Mouse (Mus musculus): Measurements from ENCODE around the gene Pomt1.

Pomt1 gene

DNA sequence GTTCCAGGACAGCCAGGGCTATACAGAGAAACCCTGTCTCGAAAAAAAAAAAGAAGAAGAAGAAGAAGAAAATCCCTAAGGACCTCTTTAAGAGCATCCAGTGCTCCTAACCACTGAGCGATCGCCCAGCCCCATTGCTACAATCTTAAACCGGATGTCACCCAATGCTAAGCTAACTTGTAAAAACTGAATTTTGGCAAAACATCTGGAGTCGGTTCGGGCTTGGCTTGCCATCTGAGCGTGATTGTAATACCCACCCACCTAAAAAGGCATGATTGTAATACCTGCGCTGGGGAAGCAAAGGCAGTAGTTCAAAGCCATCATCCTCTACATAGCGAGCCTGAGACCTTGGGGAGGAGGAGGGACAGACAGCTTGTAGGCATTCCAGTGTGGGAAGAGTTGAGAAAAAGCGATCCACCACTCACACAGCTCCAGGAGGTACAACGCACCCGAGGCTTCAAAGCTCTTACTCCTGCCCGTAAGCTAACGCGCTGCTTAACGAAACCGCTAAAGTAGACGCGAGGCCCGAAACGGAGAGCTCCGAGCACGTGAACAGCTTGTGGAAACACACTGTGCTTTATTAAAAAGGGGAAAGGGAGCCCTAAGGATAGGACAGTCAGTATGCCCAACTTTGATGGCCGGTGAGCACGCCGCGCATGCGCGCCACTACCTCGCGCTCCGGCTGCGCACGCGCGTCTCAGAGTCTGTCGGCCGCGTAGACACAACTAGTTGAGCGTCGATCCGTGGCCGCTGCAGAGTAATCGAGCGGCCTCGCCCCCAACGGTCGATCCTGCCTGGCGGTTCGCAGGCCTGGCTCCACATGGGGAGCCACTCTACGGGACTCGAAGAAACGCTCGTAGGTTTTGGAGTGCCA, at the start of gene Pomt1:
Pomt1 (plus strand) TSS at position 705 of the 874 bp plus-strand sequence.
- DNase-seq (ENCODE audit: low spot score), result peak; percentile 66

DNA sequence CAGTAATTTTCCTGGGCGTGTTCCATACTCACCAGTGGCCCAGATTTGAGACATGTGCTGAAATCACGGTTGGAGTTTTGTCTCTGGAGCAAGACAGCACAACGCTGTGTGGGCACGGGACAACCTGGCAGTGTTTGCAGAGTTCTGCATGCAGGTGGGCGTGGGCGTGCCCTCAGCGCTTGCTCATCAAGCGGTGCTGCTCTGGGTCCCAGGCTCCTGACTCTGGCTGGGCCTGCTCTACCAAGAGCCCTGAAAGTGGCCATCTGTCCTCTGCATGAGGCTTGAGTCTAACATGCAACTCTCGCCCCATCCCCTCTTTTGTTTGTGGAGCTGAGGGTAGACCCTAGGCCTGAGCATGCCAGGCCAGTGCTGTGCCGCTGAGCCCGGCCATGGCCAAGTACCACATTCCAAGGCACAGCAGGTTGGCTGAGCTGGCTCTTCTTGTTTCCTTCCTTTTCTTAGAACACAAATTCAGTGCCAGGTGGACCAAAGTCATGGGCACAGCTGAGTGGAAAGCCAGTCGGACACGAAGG, 49.3 kb upstream of the Pomt1 start:
- DNase-seq (ENCODE audit: low spot score), result no peak

GRCm38 (mm10) chr2:32187649-32188048, 48.7 kb upstream of the Pomt1 start:
- no peak for DNase-seq (ENCODE audit: low spot score)

- DNase-seq (ENCODE audit: low spot score), result no peak
Measured at GRCm38 (mm10) chr2:32189060-32189681, 47.2 kb upstream of the Pomt1 start.

DNA sequence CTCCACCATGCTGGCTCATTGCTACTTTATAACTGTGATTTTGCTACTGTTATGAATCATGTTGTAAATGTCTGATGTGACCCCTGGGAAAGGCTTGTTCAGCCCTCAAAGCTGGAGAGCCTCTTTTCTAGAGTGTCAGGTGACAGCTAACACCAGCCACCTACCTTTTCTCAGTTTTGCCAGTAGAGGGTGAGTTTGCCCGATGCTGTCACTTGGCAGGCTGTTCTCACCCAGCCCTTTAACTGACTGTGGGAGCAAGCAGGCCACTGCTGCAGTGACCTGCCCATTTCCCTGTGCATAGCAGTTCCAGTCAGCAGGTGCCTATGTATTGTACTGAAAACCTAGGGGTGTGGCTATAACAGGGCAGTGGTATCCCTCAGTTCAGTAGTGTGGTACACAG, 45.8 kb upstream of the Pomt1 start:
- DNase-seq (ENCODE audit: low spot score), result no peak

GRCm38 (mm10) chr2:32191872-32192507, 44.4 kb upstream of the Pomt1 start:
- DNase-seq (ENCODE audit: low spot score), result no peak

GRCm38 (mm10) chr2:32198977-32199376, 37.4 kb upstream of the Pomt1 start:
- DNase-seq (ENCODE audit: low spot score), result no peak

DNA sequence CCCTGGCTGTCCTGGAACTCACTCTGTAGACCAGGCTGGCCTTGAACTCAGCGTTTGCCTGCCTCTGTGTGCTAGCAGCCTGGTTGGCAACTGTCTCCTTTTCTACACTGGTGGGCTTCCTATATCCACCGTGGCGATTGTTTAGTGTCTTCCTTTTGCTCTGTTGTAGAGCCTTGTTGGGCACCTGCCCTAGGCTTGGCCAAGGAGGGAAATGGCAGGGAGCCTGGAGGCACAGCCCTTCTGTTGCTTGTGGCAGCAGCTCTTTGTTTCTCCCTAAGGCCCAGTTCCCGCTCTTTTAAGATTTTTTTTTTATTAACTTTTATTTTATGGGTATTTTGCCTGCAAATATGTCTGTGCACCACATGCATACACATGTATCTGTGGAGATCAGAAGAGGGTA, 36.4 kb upstream of the Pomt1 start:
- no peak for DNase-seq (ENCODE audit: low spot score)

DNA sequence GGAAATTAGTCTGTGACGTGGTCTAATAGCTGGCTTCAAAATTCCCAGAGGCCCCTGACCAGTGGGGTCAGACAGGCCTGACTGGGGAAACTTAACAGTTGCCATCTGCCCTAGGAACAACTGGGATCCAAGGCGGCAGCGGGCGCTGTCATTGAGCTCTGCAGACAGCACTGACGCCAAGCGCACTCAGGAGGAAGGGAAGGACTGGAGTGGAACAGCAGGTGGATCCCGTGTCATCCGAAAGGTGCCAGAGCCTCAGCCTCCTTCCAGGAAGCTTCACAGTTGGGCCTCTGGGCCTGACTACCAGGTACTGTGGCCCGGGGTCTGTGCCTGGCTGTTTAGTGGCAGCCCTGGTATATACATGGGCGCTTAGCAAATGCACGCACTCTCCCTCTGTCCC, 35.7 kb upstream of the Pomt1 start:
- no peak for DNase-seq (ENCODE audit: low spot score)

DNA sequence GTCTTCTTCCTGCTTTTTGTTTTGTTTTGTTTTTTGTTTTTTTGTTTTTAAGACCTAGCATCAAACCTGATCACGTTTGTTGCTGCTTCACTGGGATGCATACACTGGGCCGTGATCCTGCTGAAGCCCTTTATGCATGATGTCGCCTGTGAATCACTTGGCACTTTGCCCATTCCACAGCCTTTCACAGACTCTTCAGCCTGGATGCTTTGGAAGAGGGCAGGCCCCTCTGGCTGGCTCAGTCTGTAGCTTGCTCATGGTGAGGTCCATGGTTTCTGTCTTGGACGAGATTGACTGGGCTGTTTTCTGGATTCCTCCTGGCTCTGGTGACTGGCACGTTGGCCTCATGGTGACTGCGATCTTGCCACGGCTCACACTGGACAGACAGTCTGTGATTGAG, 34.9 kb upstream of the Pomt1 start:
- no peak for DNase-seq (ENCODE audit: low spot score)

GRCm38 (mm10) chr2:32203853-32204252, 32.5 kb upstream of the Pomt1 start:
- DNase-seq (ENCODE audit: low spot score), result no peak

DNA sequence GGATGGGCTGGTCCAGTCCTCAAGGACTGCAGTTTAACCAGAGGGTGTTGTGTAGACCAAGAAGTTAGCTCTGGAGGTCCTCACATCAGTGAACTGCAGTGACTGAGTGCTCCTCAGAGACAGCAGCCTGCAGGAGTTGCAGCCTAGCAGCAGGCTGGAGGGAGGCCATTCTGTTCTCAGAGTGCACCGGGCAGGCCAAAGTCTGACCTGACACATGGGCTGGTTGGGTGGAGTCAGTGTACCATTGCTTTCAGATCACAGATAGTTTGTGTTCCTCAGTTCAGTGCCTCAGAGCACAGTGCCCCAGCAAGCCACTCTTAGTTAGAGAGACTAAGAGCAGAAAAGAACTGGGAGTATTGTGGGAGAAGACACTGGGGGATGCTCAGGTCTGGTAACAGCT, 28.7 kb upstream of the Pomt1 start:
- no peak for DNase-seq (ENCODE audit: low spot score)

DNA sequence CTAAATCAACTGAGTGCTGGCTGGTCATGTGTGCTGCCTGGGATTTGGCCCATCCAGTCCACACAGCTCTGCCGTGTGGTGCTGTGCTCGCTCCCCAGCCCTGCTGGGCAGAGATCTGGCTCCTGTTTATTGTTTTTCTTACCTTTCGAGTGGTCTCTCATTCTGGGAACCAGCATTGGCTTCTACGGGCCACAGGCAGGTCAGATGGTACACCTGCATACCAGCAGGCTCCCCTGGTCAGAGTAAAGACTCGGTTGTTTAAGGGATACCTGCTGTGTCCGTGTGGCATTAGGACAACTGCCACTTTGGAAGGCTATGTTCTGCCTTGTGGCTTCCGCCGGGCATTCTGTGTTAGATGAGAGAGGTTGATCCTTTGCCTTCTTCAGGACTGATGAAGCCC, 24.7 kb upstream of the Pomt1 start:
- DNase-seq (ENCODE audit: low spot score), result no peak

GRCm38 (mm10) chr2:32213000-32213399, 23.4 kb upstream of the Pomt1 start:
- no peak for DNase-seq (ENCODE audit: low spot score)

DNA sequence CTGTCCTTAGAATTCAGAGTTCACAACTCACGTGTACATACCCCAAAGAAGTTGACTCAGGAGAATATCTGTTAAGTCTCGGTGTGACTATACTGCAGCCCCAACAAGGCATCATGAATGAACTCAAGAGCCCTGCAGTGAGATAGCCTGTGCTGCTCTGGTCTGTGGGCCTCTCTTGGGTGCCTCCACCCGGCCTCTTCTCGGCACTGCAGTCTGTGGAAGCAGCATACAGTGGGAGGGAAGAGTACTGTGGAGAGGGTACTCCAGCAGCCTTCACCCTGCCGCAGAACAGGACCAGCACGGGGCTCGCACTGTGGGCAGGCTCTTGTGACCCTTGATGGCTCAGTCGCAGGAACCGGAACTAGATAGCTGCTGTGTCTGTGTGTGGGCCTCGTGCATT, 20.8 kb upstream of the Pomt1 start:
- DNase-seq (ENCODE audit: low spot score), result no peak

GRCm38 (mm10) chr2:32216506-32216905, 19.9 kb upstream of the Pomt1 start:
- no peak for DNase-seq (ENCODE audit: low spot score)

DNA sequence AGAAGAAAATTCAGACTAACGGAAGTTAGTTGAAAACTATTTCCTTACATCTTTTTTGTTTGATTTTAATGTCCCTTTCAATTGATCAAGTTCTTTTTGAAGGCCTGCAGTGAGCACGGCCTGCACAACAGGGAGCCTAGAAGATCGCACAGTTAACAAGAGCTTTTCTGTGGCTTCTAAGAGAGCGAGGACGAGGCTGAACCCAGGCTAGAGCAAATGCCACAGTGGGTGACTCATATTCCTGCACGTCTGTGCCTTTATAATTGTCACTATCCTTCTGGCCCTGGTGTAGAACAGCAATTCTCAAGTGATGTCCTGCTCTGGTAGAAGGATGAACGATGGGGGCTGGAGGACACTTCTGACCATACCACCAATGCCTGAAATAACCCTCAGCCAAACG, 18.7 kb upstream of the Pomt1 start:
- DNase-seq (ENCODE audit: low spot score), result no peak

DNA sequence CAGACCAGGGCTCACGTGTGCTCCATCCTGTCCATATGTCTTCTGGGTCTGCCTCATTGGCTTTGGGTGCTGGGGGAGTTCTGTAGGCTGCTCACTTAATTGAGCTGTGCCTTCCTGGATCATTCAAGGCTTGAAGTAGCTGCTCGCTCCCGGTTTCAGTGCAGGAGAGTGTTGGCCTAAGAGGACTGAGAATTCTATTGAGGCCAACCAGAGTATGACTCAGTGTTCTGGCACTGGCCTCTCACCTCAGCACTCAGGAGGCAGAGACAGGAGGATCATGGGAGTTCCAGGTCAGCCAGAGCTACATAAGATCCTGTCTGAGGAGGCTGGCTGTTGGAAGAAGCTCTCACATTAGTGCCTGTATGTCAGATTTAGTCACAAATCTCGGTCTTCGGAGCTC, 18.3 kb upstream of the Pomt1 start:
- DNase-seq (ENCODE audit: low spot score), result no peak

DNA sequence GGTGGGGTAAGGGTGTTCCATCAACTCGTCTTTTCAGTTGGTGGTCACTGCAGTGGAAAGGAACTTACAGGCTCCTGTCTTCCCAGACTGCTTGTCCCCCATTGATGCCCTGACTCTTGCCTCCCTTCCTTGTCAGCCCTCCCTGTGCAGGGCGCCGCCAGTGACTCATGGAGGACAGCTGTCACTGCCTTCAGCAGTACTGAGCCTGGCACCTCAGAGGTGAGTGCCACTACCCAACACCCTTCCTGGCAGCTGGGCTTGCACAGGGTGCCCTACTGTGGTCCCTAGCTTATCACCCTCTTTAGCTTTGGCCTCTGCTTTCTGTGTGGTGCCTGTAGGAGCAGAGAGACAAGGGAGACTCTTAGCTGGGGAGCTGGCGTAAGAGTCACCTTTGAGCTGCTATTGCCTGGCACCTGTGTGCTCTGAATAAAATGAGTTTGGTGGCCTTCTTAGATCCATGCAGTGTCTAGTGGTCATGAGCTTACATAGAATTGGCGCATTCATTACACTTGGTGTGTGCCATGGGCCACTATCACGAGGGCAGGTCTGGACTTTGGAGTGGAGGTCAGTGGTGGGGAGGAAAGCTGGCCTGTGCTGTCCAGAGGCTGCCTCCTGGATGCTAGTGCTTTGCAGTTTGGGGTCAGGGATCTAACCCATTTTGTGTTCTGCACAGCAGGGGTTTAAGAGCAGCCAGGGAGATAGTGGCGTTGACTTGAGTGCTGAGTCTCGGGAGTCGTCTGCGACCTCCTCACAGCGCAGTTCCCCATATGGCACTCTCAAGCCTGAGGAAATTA, 17.7 kb upstream of the Pomt1 start:
- DNase-seq (ENCODE audit: low spot score), result no peak

GRCm38 (mm10) chr2:32219501-32219900, 16.9 kb upstream of the Pomt1 start:
- no peak for DNase-seq (ENCODE audit: low spot score)

GRCm38 (mm10) chr2:32220021-32220420, 16.4 kb upstream of the Pomt1 start:
- no peak for DNase-seq (ENCODE audit: low spot score)

DNA sequence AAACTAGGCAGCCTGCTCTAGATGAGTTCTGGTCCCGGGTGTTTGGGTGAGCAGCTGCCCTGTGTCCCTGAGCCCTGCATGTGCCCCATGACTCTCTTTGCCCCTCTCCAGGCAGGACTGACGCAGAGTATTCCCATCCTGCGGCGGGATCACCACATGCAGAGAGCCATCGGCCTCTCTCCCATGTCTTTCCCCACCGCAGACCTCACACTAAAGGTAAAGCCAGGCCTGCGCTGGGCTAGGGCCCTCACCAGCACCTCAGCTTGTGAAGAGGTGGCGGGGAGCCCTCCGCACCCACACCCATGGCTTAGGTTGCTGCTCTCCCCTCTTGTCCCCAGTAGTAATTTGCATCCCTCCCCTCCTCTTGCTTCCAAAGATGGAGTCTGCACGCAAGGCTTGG, 15.4 kb upstream of the Pomt1 start:
- DNase-seq (ENCODE audit: low spot score), result no peak
